Mouse (Mus musculus) neural tube, embryonic 11.5 days (tissue): ENCODE data around the gene Pigl. TPM values are rescaled to one million over a fixed set of nuclear protein-coding genes. Genes with fewer than 3 reads are reported as not detected.

Source experiments
- ATAC-seq: fragments of 200-750 bp; cut with Nextera tagmentation; 2 replicates; pipeline ENCODE4 v1.8.0; 2017; ENCODE audit warnings: moderate number of reproducible peaks, mild to moderate bottlenecking, moderate TSS enrichment, moderate library complexity; ENCODE audit not compliant: insufficient read depth, low FRiP score, low TSS enrichment
- DNase-seq: peaks from one replicate; pipeline ENCODE4 v3.0.0-alpha.2; 2015; ENCODE audit warnings: low spot score
- H3K27ac ChIP-seq: fragments of 300-500 bp; sonication (generic); 2 replicates; pipeline ENCODE4 v1.5.1; 2014; ENCODE audit warnings: low read depth, mild to moderate bottlenecking, low read length
- H3K27me3 ChIP-seq: fragments of 300-500 bp; sonication (generic); 2 replicates; pipeline ENCODE4 v1.6.1; 2014; ENCODE audit warnings: mild to moderate bottlenecking, low read length, mixed read lengths; ENCODE audit not compliant: control insufficient read depth, insufficient read depth
- H3K36me3 ChIP-seq: fragments of 300-500 bp; sonication (generic); 2 replicates; pipeline ENCODE4 v1.6.1; 2014; ENCODE audit warnings: mild to moderate bottlenecking, low read length, moderate library complexity, mixed read lengths; ENCODE audit not compliant: control insufficient read depth, insufficient read depth
- H3K4me1 ChIP-seq: fragments of 300-500 bp; sonication (generic); 2 replicates; pipeline ENCODE4 v1.6.1; 2014; ENCODE audit warnings: low read length, mixed read lengths; ENCODE audit not compliant: control insufficient read depth, insufficient read depth
- H3K4me2 ChIP-seq: fragments of 300-500 bp; sonication (generic); 2 replicates; pipeline ENCODE4 v1.6.1; 2014; ENCODE audit warnings: low read depth, mild to moderate bottlenecking, moderate library complexity
- H3K4me3 ChIP-seq: fragments of 300-500 bp; sonication (generic); 2 replicates; pipeline ENCODE4 v1.5.1; 2014; ENCODE audit warnings: low read depth, low read length
- H3K9ac ChIP-seq: fragments of 300-500 bp; sonication (generic); 2 replicates; pipeline ENCODE4 v1.6.1; 2014; ENCODE audit warnings: mild to moderate bottlenecking, low read length
- H3K9me3 ChIP-seq: fragments of 300-500 bp; sonication (generic); 2 replicates; pipeline ENCODE4 v1.6.1; 2016; ENCODE audit warnings: low read length; ENCODE audit not compliant: control insufficient read depth
- whole genome bisulfite sequencing: fragments of 180-500 bp; shearing (Covaris S2); extraction: QIAGEN DNeasy Blood & Tissue Kit; methylation state at CpG from one replicate; pipeline ENCODE4 v1.1.7; 2014; 5-methylcytosine and 5-hydroxymethylcytosine counted together
- polyA plus RNA-seq: library from polyadenylated mRNA; unstranded; fragments of >200 nt; fragmentation: Nextera tagmentation; extraction: Ambion mirVana; gene quantifications from 2 replicates; pipeline ENCODE4 v1.2.1, GENCODE M21; 2014

Pigl gene
- polyA plus RNA-seq, 1 experiment from 2014 or later: 15.3 TPM

DNA sequence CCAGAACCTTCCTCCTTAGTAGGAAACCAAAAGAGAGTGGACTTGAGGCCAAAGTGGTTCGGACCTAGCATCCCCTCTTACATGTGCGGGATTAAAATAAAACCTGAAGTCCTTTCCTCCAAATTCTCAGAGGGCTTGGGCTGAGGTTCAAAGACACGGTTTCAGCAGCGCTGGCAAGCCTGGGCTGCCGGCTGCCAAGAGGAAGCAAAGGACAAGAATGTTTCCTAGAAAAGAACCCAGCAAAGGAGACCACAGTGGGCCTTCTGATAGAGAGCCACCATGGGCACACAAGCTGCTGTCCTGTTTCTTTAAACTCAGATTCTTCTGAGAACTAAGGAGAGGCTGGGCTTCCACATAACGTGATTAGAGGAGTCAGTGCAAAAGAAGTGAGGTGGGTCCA lies 20.7 kb downstream of the Pigl start:
- Histone ChIP-seq H3K9me3 (no peaks in the 10 kb centered on the region), H3K27ac (no peak overlapping the region), H3K9ac (no peak overlapping the region), H3K4me3 (no peak overlapping the region), H3K4me1 (no peaks in the 10 kb centered on the region), H3K4me2 (no peak overlapping the region), H3K27me3 (no peaks in the 10 kb centered on the region), H3K36me3 (no peaks in the 10 kb centered on the region)
- WGBS: 84% methylated on average over 6 of the region's 6 CpGs
- DNase-seq: no peak
- no peak for ATAC-seq

DNA sequence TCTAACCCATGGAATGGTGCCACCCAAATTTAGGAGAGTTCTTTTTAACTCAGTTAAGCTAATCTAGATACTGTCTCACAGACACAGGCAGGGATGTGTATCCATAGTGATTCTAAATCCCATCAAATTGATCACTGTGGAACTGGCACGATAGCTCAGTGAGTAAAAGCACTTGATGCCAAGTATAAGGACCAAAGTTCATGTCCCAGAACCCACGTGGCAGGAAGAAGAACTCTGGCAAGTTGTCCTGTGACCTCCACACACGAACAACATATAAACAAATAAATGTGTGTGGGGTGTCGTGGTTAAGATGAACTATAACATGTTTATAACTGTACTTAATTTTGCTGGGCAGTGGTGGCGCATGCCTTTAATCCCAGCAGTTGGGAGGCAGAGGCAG lies 21.3 kb downstream of the Pigl start:
- H3K9me3 ChIP-seq: no peaks in the 10 kb centered on the region
- H3K27me3 ChIP-seq: no peaks in the 10 kb centered on the region
- no peaks in the 10 kb centered on the region for H3K4me1 ChIP-seq
- ATAC-seq (no peak), DNase-seq (no peak)
- whole genome bisulfite sequencing: 91% methylated on average over 5 of the region's 5 CpGs
- H3K4me3 ChIP-seq: no peak overlapping the region
- no peak overlapping the region for H3K4me2 ChIP-seq
- no peak overlapping the region for H3K9ac ChIP-seq
- H3K27ac ChIP-seq: no peak overlapping the region
- H3K36me3 ChIP-seq: no peaks in the 10 kb centered on the region

DNA sequence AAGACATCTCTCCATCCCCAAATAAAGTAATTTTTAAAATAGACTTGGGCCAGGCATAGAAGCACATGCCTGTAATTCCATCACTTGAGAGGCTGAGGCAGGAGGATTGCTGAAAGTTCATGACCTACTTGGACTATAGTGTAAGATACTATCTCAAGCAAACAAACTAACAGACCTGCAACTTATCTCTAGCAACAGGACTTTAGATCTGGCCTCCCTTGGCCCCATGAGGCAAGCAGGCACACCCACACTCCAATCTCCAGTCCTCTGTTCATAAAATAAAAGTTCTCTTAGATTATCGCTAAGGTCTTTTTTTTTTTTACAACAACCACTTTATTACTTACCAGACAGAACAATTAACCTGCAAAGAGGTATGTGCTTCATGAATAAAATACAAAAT lies 28.7 kb downstream of the Pigl start:
- Histone ChIP-seq H3K9me3 (no peaks in the 10 kb centered on the region), H3K4me3 (no peak overlapping the region), H3K27ac (no peak overlapping the region), H3K36me3 (no peaks in the 10 kb centered on the region), H3K4me1 (no peaks in the 10 kb centered on the region), H3K27me3 (no peaks in the 10 kb centered on the region), H3K9ac (no peak overlapping the region), H3K4me2 (no peak overlapping the region)
- WGBS: 97% methylated on average over 1 of the region's 1 CpGs
- DNase-seq (no peak), ATAC-seq (no peak)

DNA sequence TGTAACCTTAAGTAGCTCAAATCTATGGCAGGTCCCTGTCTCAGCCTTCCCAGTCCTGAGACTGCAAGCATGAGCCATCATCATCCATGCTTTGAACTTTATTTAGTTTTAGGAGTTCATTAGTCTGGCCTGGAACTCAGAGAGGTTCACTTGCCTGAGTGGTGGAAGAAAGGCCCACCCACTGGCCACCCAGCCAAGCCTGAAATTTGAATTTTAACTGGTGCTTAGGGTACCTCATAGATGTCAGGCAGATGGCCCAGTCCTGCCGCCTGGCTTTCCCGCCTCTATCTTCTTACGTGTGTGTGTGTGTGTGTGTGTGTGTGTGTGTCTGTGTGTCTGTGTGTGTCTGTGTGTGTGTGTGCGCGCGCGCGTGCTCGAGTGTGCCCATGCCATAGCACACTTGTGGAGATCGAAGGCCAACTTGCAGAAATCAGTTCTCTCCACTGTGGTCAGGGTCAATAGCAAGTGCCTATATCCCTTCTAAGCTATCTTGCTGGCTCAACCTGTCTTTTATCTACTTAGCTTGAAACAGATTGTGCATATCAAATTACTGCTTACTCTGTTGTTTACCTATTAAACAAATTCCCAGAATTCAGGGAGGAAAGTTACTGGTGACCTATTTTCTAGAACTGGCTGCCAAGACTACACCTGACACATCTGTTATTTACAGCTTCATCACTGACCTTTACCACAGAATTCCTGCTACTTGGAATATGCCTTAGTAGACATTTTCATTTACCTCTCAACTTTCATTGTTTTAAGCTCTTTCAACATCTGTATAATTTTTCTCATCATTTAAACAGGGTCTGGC lies 29.5 kb downstream of the Pigl start:
- 92% methylated on average over 10 of the region's 10 CpGs for WGBS
- Histone ChIP-seq H3K27me3 (no peaks in the 10 kb centered on the region), H3K4me2 (no peak overlapping the region)

DNA sequence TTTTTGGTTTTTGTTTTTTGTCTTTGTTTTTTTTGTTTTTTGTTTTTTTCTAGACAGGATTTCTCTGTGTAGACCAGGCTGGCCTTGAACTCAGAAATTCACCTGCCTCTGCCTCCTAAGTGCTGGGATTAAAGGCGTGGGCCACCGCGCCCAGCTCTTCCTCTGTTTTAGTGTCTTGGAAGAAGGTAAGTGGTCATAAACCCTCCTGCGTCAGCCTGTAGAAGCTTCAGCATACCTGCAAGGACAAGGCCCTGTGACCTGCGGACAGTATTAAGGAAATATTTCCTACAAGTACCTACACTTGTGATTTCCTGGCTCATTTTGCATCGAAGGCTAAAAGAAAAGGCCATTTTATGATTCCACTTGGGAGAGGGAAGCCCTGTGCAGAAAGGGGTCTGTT lies 35.4 kb downstream of the Pigl start:
- WGBS: 96% methylated on average over 6 of the region's 6 CpGs
- Histone ChIP-seq H3K4me2 (no peak overlapping the region), H3K4me3 (no peak overlapping the region), H3K27ac (no peak overlapping the region), H3K9ac (no peak overlapping the region), H3K36me3 (no peaks in the 10 kb centered on the region), H3K4me1 (peaks cover 6% of the 10 kb centered on the region), H3K27me3 (no peaks in the 10 kb centered on the region), H3K9me3 (no peaks in the 10 kb centered on the region)
- DNase-seq: no peak
- no peak for ATAC-seq

More for the DNA sequence above, 29.5 kb downstream of the Pigl start:
- no peak for DNase-seq
- no peak overlapping the region for H3K4me3 ChIP-seq
- H3K9me3 ChIP-seq: no peaks in the 10 kb centered on the region
- no peaks in the 10 kb centered on the region for H3K36me3 ChIP-seq
- no peak for ATAC-seq
- H3K4me1 ChIP-seq: no peaks in the 10 kb centered on the region
- H3K27ac ChIP-seq: no peak overlapping the region
- H3K9ac ChIP-seq: no peak overlapping the region

DNA sequence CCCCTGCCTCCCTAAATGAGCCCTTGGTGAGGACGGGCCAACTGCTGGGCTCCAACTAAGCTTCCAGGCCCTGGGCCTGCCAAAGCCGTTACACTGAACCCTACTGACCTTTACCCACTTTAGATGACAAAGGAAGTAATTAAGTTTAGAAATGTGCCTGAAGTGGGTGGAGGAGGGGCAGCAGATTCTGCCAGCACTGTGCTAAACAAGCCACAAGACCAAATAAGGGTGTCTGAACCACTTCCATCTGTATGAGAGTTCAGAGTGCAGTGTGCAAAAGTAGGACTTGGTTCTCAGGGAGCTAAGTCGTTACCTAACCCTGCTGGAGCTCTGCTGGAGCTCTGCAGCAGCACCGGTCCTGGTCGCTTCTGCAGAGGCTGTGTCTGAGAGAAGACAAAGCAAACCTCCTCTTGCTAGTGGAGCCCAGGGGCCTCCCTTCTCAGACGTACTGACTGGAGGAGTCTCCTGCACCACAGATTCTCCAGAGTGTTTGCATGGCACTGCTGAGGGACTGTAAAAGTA lies 36.6 kb downstream of the Pigl start:
- no peak for ATAC-seq
- no peaks in the 10 kb centered on the region for H3K9me3 ChIP-seq
- DNase-seq: peak; percentile 51
- no peaks in the 10 kb centered on the region for H3K27me3 ChIP-seq
- 3% methylated on average over 6 of the region's 6 CpGs for WGBS
- no peak overlapping the region for H3K4me2 ChIP-seq
- no peak overlapping the region for H3K27ac ChIP-seq
- H3K4me1 ChIP-seq: peaks cover 6% of the 10 kb centered on the region
- H3K9ac ChIP-seq: no peak overlapping the region
- H3K36me3 ChIP-seq: no peaks in the 10 kb centered on the region
- no peak overlapping the region for H3K4me3 ChIP-seq

DNA sequence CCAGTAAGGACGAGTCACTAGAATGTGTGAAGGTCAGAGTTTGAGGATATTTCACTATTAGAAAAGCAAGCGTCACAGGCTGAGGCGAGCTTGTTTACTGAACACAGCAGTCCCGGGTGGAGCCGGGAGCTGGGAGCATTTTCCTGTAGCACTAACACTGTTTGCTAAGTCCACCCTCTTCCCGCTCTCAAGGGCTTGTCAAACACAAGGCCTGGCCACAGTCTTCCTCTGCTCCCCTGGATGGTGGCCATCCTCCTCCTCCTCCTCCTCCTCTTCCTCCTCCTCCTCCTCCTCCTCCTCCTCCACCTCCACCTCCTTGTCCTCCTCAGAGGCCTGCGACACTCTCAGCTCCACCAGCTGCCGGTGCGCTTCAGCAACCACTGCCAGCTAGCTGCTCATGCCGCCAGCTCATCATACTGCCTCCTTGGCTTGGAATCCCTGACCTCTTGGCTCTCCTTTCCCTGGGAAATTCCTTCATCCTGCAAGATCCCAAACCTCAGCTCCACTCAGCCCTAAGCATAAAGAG lies 37.1 kb downstream of the Pigl start:
- H3K9ac ChIP-seq: no peak overlapping the region
- ATAC-seq (no peak), DNase-seq (no peak)
- whole genome bisulfite sequencing: 36% methylated on average over 10 of the region's 10 CpGs
- H3K4me3 ChIP-seq: no peak overlapping the region
- H3K27me3 ChIP-seq: no peaks in the 10 kb centered on the region
- no peaks in the 10 kb centered on the region for H3K36me3 ChIP-seq
- H3K27ac ChIP-seq: no peak overlapping the region
- H3K9me3 ChIP-seq: no peaks in the 10 kb centered on the region
- H3K4me1 ChIP-seq: peaks cover 6% of the 10 kb centered on the region
- no peak overlapping the region for H3K4me2 ChIP-seq

DNA sequence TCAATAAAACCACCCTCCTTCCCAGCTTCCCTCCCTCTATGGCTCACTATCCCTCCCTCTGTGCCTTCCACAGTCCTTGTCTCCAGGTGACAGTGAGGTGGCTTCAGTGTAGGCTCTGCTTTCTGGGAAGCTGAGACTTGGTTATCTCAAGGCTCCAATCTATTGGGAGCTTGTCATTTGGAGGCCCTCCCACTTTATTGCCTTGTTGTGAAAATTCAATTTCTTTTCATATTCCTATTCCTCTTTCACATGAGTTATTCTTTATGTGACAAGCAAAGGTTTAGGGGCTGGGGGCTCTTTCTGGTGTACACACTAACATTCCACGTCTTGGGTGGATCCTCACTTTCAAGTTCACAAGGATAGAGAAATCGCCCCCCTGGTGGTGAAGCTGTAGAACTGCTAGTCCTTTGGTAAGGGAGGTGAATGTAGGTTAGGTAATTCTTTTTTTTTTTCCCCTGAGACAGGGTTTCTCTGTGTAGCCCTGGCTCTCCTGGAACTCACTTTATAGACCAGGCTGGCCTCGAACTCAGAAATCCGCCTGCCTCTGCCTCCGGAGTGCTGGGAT lies 38.0 kb downstream of the Pigl start:
- H3K4me1 ChIP-seq: peaks cover 6% of the 10 kb centered on the region
- no peaks in the 10 kb centered on the region for H3K9me3 ChIP-seq
- peak; percentile 17 for DNase-seq
- H3K36me3 ChIP-seq: no peaks in the 10 kb centered on the region
- H3K27me3 ChIP-seq: no peaks in the 10 kb centered on the region
- no peak overlapping the region for H3K4me2 ChIP-seq
- 66% methylated on average over 5 of the region's 5 CpGs for WGBS
- no peak overlapping the region for H3K4me3 ChIP-seq
- H3K27ac ChIP-seq: no peak overlapping the region
- ATAC-seq: no peak
- no peak overlapping the region for H3K9ac ChIP-seq

DNA sequence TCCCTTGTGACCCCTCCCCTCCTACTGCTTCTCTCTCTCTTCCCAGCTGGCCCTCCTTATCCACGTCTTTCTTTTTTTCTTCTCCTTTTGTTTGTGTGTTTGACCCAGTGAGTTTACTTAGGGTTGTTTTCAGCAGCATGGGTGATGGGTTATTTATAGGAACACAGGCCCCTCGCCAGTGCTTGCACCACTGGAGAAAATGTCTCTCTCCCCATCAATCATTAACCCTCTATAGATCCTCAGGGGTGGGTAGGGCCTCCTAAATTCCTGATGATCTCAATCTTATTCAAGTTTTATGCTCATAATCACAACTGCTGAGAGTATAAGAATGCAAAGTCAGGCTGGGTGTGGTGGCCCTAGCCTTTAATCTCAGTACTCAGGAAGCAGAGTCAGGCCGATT lies 38.9 kb downstream of the Pigl start:
- 61% methylated on average over 3 of the region's 3 CpGs for WGBS
- H3K9ac ChIP-seq: no peak overlapping the region

More for the DNA sequence above, 38.9 kb downstream of the Pigl start:
- no peaks in the 10 kb centered on the region for H3K36me3 ChIP-seq
- DNase-seq (no peak), ATAC-seq (no peak)
- H3K9me3 ChIP-seq: no peaks in the 10 kb centered on the region
- peaks cover 6% of the 10 kb centered on the region for H3K4me1 ChIP-seq
- no peaks in the 10 kb centered on the region for H3K27me3 ChIP-seq
- no peak overlapping the region for H3K27ac ChIP-seq
- no peak overlapping the region for H3K4me3 ChIP-seq
- no peak overlapping the region for H3K4me2 ChIP-seq
